Mouse (Mus musculus) urinary bladder, postnatal 4 days (tissue): ENCODE measurements around the gene Spryd4.
A peak's percentile ranks its signal among the peaks of the same experiment; 100 is the strongest.
"Not testable (repeated sequence)": the region's sequence is repeated elsewhere in the genome, so short reads cannot be mapped to it uniquely, and the experiment has no call there.

Source experiments
- DNase-seq, 2 experiments: peaks; one replicate each; pipeline ENCODE4 v3.0.0; 2021 to 2022; ENCODE audit warnings: low spot score in 2 of 2

Spryd4 gene

GRCm38 (mm10) chr10:128211390-128212108, at the start of gene Spryd4:
Gene Spryd4 (minus strand): TSS chr10:128211807.
- peak; percentile 83 to 93 for DNase-seq

- DNase-seq = not testable (repeated sequence)
These were observed 48.8 kb upstream of the Spryd4 start for GRCm38 (mm10) chr10:128260376-128260775.

GRCm38 (mm10) chr10:128259946-128260345, 48.3 kb upstream of the Spryd4 start:
- DNase-seq = no peak

GRCm38 (mm10) chr10:128258953-128259352, 47.3 kb upstream of the Spryd4 start:
- DNase-seq = no peak

GRCm38 (mm10) chr10:128256328-128256727, 44.7 kb upstream of the Spryd4 start:
- no peak for DNase-seq

GRCm38 (mm10) chr10:128255925-128256324, 44.3 kb upstream of the Spryd4 start:
- DNase-seq = no peak

GRCm38 (mm10) chr10:128253677-128254255, 42.2 kb upstream of the Spryd4 start, which contains the start of gene Apon:
Gene Apon (plus strand): TSS chr10:128254096.
- DNase-seq = no peak

GRCm38 (mm10) chr10:128250565-128250964, 39.0 kb upstream of the Spryd4 start:
- no peak for DNase-seq

GRCm38 (mm10) chr10:128247020-128247732, 35.6 kb upstream of the Spryd4 start:
- DNase-seq = no peak

GRCm38 (mm10) chr10:128244121-128244520, 32.5 kb upstream of the Spryd4 start:
- no peak for DNase-seq

- no peak for DNase-seq
These were observed 31.6 kb upstream of the Spryd4 start for GRCm38 (mm10) chr10:128243252-128243651.

- no peak for DNase-seq
These were observed 28.5 kb upstream of the Spryd4 start for GRCm38 (mm10) chr10:128240131-128240530.

- no peak for DNase-seq
These were observed 27.5 kb upstream of the Spryd4 start for GRCm38 (mm10) chr10:128239140-128239539.

- no peak for DNase-seq
These were observed 26.3 kb upstream of the Spryd4 start for GRCm38 (mm10) chr10:128237807-128238480.

- no peak for DNase-seq
These were observed 24.7 kb upstream of the Spryd4 start for GRCm38 (mm10) chr10:128236321-128236720.

- DNase-seq = no peak
These were observed 20.9 kb upstream of the Spryd4 start for GRCm38 (mm10) chr10:128232420-128232985.

- DNase-seq = peak; percentile 81 to 84
These were observed 20.3 kb upstream of the Spryd4 start, which contains the start of gene Timeless for GRCm38 (mm10) chr10:128231697-128232419. Gene Timeless (plus strand): TSS chr10:128232065.

- DNase-seq = no peak
These were observed 19.5 kb upstream of the Spryd4 start for GRCm38 (mm10) chr10:128231146-128231545.

- DNase-seq = no peak
These were observed 19.0 kb upstream of the Spryd4 start for GRCm38 (mm10) chr10:128230582-128230981.

GRCm38 (mm10) chr10:128228009-128228408, 16.4 kb upstream of the Spryd4 start:
- no peak for DNase-seq

- DNase-seq = no peak
These were observed 16.0 kb upstream of the Spryd4 start for GRCm38 (mm10) chr10:128227592-128227991.
